Mouse (Mus musculus) mesoderm, embryonic 11.5 days (tissue): ENCODE results near the gene Tspan31.

Experiments used
- DNase-seq: peaks from one replicate; pipeline ENCODE4 v3.0.0-alpha.2; 2012; ENCODE audit warnings: low read depth, low spot score

Tspan31 gene

DNA sequence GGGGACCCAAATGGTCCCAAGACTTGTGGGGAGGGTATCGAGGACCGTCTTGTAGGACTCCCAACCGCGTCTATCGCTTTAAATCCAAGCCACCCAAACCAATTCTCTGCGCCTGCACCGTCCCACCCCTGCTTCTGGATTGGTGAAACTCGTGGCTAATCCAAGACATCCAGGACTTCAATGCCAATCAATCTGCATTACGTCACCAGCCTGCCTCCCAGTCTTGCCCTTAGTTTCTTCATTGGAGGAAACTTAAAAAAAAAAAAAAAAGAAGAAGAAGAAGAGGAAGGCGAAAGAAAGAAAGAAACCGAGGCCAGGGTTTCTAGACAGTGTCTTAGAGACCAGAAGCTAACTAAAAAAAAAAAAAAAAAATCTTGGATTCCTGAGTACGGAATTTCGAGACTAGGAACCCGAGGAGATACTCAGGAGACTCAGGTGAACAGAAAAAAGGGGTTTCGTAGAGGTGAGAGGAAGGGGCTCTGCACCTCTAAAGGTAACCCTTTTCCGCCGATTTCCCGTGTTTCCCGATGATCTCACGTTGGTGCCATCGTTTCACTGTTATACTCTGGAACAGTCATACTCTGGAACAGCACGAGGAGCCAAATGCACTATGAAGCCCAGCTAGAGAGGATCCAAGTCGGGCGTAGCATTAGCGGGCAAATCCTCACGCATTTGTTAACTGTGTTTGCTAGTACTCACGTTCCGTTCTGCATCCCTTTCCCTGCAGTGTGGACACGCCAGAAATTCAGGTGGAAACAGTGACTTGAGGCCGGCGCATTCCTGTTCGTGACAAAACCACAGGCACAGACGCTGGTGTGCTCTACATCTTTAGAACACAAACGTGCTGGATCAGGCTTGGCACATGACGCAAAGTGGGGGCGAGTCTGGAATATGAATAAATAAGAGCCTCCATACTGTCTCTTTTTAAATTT, at the start of gene Tspan31:
TSS of gene Tspan31 (minus strand) at position 75 of the 932 bp plus-strand sequence.
- DNase-seq, result peak; percentile 94

- DNase-seq, result no peak
Measured at GRCm38 (mm10) chr10:127119229-127119628, 49.2 kb upstream of the Tspan31 start.

- DNase-seq, result no peak
Measured at GRCm38 (mm10) chr10:127118470-127118869, 48.4 kb upstream of the Tspan31 start.

DNA sequence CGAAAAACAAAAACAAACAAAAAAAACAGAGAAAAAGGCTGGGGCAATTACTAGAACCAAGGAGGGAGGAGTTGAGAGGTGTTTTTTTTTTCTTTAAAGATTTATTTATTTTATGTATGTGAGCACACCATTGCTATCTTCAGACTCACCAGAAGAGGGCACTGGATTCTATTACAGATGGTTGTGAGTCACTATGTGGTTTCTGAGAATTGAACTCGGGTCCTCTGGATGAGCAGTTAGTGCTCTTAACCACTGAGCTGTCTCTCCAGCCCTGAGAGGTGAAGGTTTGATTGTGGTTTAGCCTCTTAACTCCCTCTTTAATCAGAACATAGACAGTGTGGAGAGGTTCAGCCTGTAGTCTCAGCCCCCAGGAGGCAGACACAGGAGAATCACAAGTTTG, 45.0 kb upstream of the Tspan31 start:
- DNase-seq, result no peak

DNA sequence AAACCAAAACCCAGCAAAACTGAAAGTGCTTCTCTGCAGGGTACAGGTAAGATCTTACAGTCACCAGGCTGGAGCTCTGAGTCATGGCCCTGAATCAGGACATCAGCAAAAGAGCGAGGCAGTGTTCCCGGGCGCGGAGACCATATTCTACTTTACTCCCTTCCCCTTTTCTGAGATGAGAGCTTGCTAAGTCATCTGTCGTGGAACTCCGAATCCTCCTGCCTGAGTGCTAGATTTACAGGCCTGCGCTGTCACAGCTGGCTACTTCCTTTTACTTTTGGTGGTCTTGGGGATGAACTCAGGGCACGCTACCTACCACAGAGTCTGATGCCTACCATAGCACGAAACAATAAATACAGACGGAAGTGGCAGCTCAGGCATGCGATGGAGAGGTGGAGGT, 44.3 kb upstream of the Tspan31 start:
- DNase-seq, result no peak

DNA sequence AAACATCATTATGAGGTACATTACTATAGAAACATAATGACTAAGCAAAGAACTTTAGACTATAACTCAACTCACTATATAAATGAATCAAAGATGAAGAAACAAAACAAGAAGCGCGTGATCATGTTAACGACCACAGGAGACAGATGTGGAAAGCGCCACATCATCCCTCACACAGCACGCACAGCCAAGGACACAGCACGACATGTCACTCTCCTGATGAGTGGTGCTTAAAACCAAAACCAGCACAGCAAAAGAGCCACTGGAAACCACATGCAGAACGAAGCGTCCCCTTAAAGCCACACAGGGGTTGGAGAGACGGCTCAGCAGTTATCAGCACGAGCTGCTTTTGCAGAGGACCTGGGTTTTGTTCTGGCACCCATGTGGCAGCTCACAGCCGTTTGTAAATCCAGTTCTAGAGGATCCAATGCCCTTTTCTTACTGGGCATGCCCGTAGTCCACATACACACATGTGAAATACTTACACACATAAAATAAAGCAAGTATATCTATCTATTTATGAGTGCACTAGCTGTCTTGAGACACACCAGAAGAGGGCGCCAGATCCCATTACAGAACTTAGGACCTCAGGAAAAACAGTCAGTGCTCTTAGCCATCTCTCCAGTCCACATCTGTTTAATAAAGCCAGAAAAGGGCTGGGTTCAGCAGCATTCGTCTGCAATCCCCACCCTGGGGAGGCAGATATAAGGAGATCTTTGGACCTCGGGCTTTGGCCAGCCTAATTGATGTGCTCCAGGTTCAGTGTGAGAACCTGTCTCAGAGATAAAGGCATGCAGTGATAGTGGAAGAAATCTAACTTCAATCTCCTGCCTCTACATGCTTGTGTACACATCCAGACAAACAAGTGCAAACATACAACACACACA, 41.2 kb upstream of the Tspan31 start:
- DNase-seq, result no peak

DNA sequence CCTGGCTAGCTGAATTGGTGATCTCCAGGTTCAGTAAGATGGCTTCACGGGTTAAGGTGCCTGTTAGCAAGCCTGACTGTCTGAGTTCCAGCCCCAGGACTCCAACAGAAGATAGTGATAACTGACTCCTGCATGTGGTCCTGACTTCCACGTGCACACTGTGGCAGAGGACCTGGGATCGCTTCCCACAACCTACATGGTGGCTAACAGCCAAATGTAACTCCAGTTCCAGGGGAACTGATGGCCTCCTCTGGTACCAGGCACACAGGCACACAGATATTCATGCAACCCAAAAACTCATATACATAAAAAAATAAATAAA, 38.2 kb upstream of the Tspan31 start:
- DNase-seq, result no peak

- no peak for DNase-seq
Measured at GRCm38 (mm10) chr10:127107563-127108261, 37.6 kb upstream of the Tspan31 start.

- DNase-seq, result no peak
Measured at GRCm38 (mm10) chr10:127103631-127104030, 33.6 kb upstream of the Tspan31 start.

- no peak for DNase-seq
Measured at GRCm38 (mm10) chr10:127101151-127101550, 31.1 kb upstream of the Tspan31 start.

DNA sequence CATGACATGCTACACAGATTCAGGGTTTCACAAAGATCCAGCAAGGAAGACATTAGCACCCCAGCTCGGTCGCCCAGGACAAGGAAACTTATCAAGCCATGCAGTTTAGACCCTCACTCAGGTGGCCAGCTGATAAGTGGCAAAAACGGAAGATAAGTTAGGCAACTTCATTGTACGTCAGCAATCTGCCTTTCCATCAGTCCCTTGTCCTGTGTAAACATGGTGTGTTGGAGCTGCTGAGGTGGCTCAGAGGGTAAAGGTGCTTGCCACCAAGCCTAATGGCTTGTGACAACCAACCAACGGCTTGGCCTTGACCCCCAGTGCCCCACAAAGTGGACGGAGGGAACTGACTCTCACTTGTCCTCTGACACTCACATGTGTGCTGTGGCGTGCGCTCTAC, 30.4 kb upstream of the Tspan31 start:
- DNase-seq, result no peak

GRCm38 (mm10) chr10:127099868-127100267, 29.8 kb upstream of the Tspan31 start:
- DNase-seq, result no peak

GRCm38 (mm10) chr10:127099191-127099590, 29.1 kb upstream of the Tspan31 start:
- no peak for DNase-seq

DNA sequence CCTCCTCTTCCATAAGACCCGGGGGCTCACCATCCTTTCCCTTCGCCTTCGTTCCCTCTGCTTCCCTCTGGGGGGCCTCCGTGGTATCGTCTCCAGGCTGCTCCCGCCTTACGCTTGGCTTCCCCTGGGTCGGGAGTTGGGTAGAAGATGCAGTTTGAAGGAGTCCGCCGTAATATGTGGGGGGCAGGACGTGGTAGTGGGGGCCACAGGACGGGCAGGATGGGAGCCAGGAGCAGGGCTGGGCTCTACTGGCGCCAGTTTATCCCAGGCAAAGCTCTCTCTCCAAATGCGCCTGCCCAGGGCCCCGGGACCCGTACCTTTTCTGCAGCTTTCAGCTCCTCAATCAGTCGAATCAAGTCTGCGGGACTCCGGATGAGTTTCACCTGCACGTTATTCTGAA, 28.4 kb upstream of the Tspan31 start:
- DNase-seq, result no peak

GRCm38 (mm10) chr10:127094382-127094802, 24.3 kb upstream of the Tspan31 start:
- DNase-seq, result no peak

DNA sequence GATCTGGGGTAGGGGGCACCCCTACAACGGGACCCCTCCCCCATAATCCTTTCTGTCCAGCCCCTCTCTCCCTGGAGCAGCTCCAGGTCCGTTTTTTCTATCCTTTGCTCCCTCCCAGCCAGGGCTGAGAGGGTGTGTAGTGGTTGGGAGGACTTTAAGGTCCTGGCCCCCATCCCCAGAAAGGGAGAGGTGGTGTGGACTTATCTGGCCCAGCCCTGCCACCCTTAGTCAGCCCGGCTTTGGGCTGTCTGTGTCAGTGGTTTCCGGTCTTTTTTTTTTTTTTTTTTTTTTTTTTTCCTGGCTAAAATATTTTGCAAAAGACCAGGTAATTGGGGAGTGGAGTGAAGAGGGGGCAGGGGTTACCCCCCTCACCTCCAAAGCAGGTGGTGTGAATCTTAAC, 22.7 kb upstream of the Tspan31 start:
- no peak for DNase-seq

DNA sequence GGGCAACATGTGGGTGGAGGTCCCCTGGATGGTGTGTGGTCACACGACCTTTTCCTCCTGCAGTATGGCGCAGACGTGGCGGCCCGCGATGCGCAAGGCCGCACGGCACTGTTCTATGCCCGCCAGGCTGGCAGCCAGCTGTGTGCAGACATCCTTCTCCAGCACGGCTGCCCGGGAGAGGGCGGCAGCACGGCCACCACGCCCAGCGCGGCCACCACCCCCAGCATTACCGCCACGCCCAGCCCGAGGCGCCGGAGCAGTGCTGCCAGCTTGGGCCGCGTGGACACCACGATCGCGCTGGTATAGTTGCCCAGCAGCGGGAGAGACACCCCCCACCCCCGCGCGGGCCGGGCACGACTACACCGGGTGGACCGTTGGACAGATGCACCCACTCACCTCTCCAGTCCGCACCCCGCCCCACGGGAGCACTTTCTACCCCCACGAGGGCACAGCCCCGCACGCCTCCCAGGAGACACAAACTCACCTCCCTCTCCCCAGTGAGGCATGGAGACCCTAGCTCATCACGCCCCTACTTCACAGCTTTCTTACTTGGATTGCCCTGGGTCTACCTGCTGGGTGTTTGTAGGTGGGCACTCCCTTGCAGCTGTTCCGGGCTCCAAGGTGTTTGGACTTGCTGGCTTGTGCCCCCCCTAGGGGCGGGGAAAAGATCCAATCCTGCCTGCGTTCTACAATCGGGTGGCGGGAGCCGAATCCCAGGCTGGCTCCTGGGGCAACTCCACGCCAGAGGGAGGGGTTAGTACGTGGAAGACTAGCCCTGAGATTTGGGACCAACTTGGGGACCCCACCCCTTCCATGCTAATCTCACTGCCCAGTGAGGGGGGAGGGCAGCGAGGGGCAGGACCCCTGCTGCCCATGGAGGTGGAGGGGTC, 21.7 kb upstream of the Tspan31 start:
- DNase-seq, result no peak

DNA sequence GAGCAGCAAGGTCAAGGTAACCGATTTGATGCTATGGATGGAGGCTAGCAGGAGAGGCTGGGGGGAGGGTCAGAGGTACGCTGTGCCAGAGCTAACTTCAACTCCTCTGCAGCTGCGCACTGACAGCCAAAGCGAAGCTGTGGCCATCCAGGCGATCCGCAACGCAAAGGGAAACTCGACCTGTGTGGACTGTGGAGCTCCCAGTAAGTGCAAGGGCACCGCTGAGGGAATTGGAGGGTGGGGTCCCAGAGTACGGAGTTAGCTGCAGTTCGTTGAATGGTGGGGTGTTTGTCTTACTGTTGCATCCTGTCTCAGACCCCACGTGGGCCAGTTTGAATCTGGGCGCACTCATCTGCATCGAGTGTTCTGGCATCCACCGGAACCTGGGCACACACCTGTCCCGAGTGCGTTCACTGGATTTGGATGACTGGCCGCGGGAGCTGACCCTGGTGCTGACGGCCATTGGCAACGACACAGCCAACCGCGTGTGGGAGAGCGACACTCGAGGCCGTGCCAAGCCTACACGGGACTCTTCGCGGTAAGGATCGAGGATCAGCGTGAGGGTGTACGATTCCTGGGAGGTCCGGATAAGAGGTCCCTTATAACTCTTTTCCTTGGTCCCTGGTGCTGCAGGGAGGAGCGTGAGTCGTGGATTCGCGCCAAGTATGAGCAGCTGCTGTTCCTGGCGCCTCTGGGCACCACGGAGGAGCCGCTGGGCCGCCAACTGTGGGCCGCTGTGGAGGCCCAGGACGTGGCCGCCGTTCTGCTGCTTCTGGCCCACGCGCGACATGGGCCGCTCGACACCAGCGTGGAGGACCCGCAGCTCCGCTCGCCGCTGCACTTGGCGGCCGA, 20.7 kb upstream of the Tspan31 start:
- DNase-seq, result peak; percentile 47

DNA sequence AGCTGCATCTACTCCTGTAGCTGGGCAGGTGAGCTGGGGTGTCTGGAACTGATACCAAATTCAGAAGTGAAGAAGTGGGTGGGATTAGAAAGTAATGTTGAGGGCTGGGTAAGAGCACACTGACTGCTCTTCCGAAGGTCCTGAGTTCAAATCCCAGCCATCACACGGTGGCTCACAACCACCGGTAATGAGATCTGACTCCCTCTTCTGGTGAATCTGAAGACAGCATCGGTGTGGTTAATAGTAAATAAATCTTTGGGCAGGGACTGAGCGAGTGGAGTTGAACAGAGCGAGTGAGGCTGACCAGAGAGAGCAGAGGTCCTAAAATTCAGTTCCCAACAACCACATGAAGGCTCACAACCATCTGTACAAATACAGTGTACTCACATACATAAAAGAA, 15.6 kb upstream of the Tspan31 start:
- no peak for DNase-seq

DNA sequence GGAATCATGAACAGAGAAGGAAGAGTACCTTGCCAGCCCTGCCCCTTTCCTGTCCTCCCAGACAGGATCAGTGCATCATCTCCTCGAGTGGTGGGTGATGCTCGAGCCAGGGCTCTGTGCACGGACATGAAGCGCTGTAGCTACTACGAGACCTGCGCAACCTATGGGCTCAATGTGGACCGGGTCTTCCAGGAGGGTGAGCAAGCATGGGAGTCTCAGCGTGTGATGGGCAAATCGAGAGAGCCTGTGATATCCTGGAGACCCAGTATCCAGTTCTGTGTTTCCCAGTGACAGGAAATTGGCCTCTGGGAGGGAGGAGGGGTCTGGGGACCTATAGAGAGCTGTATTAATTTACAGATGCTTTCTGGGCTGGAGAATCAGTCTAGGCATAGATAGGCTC, 15.0 kb upstream of the Tspan31 start:
- no peak for DNase-seq
